Mouse (Mus musculus) bone marrow macrophage, adult 2 months (primary cell): ENCODE data around the gene Rin3.

ENCODE experiments used
- CTCF ChIP-seq: IDR thresholded peaks from 2 replicates; pipeline ENCODE4 v1.5.1; 2012; ENCODE audit warnings: low read depth, mild to moderate bottlenecking, low read length, moderate library complexity
- POLR2A ChIP-seq: IDR thresholded peaks from 2 replicates; pipeline ENCODE4 v1.6.1; 2012; ENCODE audit warnings: mild to moderate bottlenecking, low read depth, low read length, borderline replicate concordance

DNA sequence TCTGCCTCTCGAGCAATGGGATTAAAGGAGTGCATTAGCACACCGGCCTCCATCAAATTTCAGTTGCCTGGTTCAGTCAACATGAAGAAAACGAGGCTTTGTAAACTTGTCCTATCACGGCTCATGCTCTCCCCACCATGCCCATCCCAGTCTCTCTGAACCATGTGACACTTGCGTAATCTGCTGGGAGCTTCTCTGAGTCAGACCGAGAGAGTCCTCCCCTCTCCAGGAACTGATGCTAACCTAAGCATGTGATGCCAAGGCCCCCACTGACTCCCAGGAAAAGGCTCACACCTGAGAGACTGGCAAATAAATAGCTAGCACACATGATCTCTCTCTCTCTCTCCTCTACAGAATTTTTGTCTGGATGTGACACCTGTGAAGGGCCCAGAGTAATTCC lies 134.9 kb downstream of the Rin3 start:
- TF ChIP-seq CTCF (no peak), POLR2A (no peak)
